Mouse (Mus musculus) testis, postnatal 10 days (tissue): Measurements from ENCODE around the gene Art5.
A peak's percentile ranks its signal among the peaks of the same experiment; 100 is the strongest.
"Not testable (repeated sequence)": the region's sequence is repeated elsewhere in the genome, so short reads cannot be mapped to it uniquely, and the experiment has no call there.

Experiments
- DNase-seq: peaks from one replicate; pipeline ENCODE4 v3.0.0; 2021; ENCODE audit warnings: low spot score

Art5 gene

DNA sequence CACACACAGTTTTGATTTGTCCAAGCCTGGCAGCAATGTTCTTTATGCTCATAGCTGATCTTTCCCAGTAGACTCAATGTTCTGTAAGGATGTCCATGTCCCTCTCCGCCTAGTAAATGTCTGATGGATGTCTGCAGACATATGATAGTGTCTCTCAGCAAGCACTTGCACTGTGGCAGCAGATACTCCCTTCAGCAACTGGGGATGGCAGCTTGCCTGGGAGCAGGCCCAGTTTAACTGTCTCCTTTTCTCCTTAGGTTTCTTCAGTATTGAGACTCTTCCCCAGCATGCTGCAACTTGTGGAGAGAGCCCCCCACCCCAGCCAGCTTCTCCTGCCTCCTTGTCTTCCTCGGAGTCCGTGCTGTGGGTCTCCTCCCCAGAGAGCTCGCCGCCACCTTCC is 27.5 kb downstream of the Art5 start:
- DNase-seq: no peak

DNA sequence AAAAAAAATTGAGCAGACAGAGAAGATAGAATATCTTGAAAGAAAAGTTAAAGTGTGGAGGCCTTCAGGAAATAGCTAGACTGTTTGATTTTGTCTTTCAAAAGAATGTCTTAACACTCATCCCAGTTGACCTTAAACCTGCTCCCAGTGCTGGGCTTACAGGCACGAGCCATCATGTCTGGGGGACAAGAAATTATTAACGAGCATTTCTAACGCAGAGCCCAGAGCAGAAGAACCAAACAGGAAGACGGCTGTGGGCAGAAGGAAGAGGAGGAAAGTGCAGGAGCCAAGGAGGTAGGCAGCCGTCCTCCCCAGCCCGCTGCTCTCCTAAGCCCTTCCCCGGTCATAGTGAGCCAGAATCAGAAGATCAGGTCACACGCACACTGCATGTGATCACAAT is 29.0 kb downstream of the Art5 start:
- DNase-seq: no peak

DNA sequence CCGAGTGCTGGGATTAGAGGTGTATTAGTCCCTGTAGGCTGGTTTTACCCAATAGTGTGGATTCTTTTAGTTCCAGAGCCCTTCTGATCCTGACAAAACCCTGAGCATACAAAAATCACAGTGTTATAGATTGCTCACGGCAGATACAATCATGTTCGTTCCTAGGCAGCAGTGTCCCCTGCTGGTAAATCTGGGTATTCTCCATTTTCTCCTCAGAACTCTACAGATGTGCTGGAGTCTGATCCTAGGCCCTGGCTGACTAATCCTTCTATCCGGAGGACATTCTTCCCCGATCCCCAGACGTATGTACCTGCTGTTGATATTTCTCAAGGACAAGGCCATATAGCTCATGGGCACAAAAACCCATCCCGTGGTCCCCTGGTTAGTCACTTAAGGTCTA is 30.8 kb downstream of the Art5 start:
- no peak for DNase-seq

DNA sequence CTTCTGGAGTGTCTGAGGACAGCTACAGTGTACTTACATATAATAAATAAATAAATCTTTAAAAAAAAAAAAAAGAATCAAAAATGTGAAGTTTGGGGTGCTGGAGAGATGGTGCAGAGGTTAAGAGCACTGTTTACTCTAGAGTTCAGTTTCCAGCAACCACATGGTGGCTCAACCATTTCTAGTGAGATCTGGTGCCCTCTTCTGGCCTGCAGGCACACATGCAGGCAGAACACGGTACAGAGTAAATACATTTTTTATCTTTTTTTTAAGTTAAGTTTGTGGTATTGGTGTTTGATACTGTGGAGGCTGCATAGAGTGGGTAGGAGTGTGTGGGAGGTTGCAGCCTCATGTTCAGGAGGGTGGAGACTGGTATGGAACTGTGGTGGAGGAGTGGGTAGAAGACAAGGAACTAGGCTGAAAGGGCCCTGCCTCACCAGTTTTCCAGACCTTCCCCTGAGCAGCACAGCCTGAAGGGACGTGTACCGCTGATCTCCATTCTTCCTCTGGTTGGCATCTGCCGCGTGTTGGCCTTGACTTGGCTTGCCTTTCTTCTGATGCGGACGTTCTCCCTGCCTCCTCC is 32.5 kb downstream of the Art5 start:
- DNase-seq: no peak

DNA sequence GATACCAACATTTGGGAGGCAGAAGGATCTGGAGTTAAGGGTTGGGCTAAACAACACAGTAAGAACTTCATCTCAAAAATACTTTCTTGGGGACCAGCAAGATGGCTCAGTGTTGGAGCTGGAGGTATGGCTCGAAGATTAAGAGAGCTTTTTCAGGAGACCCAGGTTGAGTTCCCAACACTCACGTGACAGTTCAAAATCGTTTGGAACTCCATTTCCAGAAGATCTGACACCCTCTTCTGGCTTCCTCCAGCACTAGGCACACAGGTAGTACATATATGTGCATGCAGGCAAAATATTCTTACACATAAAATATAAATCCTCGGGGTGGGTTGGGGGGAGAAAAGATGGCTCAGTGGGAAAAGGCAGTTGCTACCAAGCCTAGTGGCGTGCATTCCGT is 42.9 kb downstream of the Art5 start:
- DNase-seq: no peak

DNA sequence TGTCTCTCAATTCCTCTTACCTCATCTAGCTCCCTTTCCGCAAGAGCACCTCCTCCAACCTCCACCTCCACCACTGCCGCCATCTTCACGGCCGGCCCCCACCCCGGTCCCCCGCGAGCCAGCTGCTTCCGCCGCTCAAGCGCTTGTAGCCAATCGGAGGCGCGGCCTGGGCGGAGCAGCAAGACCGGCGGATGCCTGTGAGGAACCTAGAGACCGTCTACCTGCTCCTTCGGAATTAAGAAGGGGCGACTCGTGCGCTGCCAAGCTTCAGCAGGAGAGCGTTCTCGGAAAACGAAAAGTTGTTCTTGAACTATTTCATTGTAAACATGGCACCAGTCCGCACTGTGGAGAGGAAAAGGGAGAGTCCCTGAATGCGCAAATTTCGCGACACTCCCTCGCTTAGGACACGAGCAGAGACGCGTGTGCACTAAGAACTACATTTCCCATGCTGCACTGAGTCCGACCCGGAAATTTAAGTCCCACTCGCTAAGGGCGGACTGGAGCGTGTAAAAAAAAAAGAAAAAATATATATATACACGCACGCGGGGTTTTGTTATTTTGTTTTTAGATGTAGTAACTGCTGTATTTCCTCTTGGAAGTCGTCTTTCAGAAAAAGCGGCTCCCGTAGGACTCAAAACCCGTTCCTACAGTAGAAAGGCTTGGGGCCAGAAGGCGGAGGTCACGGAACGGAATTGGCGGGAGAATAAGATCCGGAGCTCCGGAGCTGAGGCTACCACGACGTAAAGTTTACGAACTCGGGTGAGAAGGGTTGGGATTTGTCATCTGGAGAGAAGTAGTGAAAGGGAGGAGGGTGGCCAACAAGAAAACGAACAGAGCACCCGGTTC is 44.0 kb downstream of the Art5 start, which contains the start of the genes Rnf121, Xndc1 and Xntrpc:
Gene Rnf121 (minus strand): TSS at position 424 of the 846 bp plus-strand sequence.
Gene Xndc1 (plus strand): TSS at position 466 of the 846 bp plus-strand sequence.
Gene Xntrpc (plus strand): TSS at position 668 of the 846 bp plus-strand sequence.
- DNase-seq: peak; percentile 92

DNA sequence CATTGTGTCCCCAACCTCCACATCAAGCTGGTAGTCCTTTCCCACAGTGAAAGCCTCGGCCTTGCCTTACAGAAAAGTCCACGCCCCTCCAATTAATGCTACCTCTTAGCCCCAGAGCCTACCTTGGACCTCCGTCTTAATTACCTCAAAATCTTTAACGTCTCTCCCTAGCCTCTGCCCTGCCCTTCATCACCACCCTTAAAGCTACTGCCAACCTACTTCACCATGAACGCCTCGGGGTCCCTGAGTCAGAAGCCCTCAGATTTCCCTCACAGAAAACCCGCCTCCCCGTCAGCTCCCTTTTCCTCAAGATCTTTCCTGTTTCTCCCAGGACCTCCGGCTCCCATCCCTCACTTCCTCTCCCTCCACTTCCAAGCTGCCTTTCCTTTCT is 44.6 kb downstream of the Art5 start:
- no peak for DNase-seq

DNA sequence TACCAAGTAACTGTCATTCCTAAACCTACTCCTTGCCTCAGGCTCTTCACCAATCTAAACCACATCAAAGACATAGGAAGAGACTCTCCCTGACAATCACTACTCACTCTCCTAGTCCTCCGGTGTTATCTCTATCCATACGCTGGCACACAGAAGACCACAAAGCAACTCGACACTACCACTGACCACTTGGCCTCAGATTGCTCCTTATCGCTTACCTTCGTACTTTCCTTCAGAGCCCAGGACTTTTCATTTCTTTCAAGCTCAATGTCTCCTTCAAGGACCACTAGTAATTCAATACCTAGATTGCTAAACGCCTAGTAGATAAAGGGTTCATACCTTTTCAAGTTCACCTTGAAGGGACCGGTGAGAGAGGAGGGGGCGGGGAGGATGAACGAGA is 45.4 kb downstream of the Art5 start:
- DNase-seq: no peak

DNA sequence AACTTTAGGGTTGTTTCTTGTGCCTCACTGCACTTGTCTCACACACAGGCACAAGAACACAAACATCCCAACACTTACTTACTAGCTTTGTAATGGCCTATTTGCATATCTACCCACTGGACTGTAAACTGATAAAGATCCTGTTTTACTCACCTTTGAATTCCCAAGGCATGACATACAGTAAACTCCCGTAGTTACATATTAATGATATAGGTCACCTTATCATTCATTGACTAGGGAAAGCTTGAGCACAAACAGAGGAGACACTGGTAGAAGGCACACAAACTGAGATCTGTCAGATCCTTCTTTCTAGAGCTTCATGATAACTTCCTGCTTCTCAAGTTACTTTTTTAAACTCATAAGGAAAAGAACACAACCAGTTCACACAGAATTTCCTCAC is 47.1 kb downstream of the Art5 start:
- no peak for DNase-seq

DNA sequence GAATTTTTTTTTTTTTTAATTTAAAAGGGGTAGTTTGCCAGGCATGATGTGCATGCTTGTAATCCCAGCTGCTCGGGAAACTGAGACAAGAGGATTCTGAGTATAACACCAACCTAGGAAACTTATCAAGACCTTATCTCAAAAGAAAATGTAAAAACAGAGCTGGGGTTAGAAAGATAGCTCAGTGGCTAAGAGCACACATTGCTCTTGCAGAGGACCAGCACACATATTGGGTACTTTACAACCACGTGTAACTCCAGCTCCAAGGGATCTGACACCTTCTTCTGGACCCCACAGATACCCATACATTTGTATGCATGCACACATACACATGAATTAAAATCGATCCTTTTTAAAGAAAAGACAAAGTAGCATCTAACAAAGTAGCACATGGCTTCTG is 47.9 kb downstream of the Art5 start:
- DNase-seq: no peak

DNA sequence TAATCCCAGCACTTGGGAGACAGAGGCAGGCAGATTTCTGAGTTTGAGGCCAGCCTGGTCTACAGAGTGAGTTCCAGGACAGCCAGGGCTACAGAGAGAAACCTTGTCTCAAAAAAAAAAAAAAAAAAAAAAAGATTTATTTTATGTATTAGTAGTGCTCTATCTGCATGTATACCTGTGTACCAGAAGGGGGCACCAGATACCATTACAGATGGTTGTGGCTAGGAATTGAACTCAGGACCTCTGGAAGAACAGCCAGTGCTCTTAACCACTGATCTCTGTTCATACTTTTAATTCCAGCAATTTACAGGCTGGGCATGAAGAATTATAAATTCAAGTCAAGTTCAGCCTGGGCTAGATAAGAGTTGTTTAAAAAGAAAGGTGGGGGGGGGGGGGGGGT is 60.8 kb downstream of the Art5 start:
- DNase-seq: not testable (repeated sequence)
